Mouse (Mus musculus) testis, adult 2 months (tissue): Measurements from ENCODE around the gene Ube2t.

Source experiments
- CTCF ChIP-seq: fragments of 200-500 bp; IDR thresholded peaks from 2 replicates; pipeline ENCODE4 v1.5.1; 2012; ENCODE audit warnings: low read depth, mild to moderate bottlenecking, inconsistent platforms, low read length, moderate library complexity; ENCODE audit not compliant: control insufficient read depth, insufficient read depth, insufficient replicate concordance
- POLR2A ChIP-seq: fragments of 200-500 bp; IDR thresholded peaks from 2 replicates; pipeline ENCODE4 v1.6.1; 2012; ENCODE audit warnings: low read depth, mild to moderate bottlenecking, inconsistent platforms, low read length, moderate library complexity; ENCODE audit not compliant: control insufficient read depth

GRCm38 (mm10) chr1:134960634-134961033 is 1.7 kb upstream of the Ube2t start:
- TF ChIP-seq POLR2A = no peak
- TF ChIP-seq CTCF = no peak
